Mouse (Mus musculus) cerebellum, adult 11 months (tissue): ENCODE measurements around the gene 1500015O10Rik.
A peak's percentile ranks its signal among the peaks of the same experiment; 100 is the strongest.

ENCODE experiments used
- DNase-seq: peaks from one replicate; pipeline ENCODE4 v3.0.0; 2022

Gene 1500015O10Rik

DNA sequence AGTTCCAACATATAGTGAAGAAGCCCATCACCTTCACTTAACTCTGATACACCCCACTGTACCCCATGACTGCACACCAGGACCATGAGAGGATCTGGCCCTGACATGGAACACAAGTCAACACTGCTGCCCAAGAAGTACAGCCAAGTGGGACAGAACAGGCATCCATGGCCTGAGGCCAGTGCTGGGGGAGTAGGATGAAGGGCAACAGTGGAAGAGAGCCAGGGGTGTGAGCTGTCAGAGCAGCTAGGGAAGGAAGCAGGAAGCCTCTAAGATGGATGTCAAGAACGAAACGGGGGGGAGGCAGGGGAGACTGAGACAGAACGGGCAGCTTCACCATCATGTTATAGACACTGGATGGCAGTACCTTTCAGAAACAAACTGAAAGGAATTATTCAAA is 45.7 kb downstream of the 1500015O10Rik start:
- peak; percentile 8 for DNase-seq

GRCm38 (mm10) chr1:43781195-43781594 is 50.8 kb downstream of the 1500015O10Rik start:
- no peak for DNase-seq

DNA sequence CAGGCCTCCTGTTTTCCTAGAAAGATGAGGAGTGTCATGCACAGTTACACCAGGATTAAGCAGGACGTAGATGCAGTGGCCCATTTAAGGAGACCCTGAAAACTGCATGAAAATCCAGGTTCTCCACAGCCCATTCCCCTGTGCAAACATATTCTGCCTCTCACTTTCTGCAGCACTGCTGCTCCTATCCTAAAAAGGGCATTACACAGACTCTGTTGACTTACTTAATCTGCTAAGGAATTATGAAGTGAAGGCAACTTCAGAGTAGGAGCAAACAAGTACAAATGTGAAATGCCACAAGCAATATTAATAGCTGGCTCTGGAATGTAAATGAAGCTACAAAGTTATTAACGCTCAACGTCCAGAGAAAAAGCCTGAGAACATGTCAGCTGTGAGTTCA is 51.3 kb downstream of the 1500015O10Rik start:
- DNase-seq: no peak

DNA sequence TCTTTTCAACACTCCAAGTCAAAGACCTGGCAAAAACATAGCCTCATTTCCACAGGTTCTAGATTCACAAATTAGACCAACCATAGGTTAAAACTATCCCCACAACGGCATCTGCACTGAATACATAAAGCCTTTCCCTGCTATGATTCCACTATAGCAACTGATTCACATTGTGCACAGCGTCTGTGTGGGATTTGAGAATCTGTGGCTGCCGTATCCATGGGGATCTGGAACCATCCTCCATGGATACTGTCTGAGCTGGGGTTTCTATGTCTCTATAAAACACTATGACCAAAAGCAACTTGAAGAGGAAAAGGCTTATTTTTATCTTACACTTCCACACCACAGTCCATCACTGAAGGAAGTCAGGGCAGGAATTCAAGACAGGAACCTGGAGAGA is 52.3 kb downstream of the 1500015O10Rik start:
- DNase-seq: no peak

DNA sequence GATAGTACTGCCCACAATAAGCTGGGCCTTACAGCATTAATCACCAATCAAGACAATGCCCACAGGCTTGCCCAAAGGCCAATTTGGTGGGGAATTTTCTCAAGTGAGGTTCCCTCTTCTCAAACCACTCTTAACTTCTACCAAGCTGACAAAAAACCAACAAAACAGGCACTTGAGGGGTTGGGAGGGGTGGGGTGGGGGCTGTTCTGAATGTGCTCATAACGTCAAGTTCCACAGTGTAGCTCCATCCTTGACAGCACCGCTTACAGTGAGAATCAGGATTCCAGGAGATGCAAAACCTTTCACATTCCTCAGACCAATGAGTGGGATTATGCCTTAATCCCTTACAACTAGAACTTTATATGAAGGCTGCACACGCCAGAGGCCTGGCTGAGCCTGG is 52.8 kb downstream of the 1500015O10Rik start:
- no peak for DNase-seq

GRCm38 (mm10) chr1:43785316-43785715 is 54.9 kb downstream of the 1500015O10Rik start:
- no peak for DNase-seq

DNA sequence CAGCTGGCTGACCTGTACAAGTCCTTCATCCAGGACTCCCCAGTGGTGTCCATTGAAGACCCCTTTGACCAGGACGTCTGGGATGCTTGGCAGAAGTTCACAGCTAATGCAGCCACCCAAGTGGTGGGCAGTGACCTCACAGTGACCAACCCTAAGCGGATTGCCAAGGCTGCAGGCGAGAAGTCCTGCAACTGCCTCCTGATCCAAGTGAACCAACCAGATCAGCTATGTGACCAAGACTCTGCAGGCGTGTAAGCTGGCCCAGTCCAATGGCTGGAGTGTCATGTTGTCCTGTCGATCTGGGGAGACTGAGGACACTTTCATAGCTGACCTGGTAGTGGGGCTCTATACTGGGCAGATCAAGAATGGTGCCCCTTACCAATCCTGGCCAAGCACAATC is 56.3 kb downstream of the 1500015O10Rik start:
- DNase-seq: no peak

DNA sequence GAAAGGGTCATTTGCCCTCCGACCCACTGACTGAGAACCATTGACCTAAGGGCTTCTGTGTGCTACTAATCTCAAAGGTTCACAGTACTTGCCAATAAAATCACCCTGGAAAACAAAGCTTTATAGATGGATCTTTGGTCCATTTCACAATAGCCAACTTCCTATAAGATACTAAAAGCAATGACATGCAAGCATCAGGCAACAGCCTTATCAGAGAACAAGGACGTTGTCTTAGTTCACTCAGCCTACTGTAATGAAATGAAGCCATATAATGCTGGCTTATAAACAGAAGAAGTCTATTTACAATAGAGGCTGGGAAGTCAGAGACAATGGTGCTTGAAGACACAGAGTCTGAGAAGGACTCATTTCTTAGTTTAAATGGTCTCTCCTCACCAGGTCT is 59.4 kb downstream of the 1500015O10Rik start:
- DNase-seq: no peak
